Mouse (Mus musculus) kidney, embryonic 14.5 days (tissue): ENCODE measurements around the gene Tfap2a. TPM values are rescaled to one million over a fixed set of nuclear protein-coding genes. Genes with fewer than 3 reads are reported as not detected.

Source experiments
- ATAC-seq: fragments of 200-750 bp; cut with Nextera tagmentation; 2 replicates; pipeline ENCODE4 v1.8.0; 2017; ENCODE audit warnings: moderate number of reproducible peaks, mild to moderate bottlenecking, moderate TSS enrichment, moderate library complexity; ENCODE audit not compliant: low FRiP score, low TSS enrichment
- H3K27ac ChIP-seq: fragments of 300-500 bp; sonication (generic); 2 replicates; pipeline ENCODE4 v1.5.1; 2014; ENCODE audit warnings: low read depth, mild to moderate bottlenecking, low read length, moderate library complexity, mixed read lengths
- H3K27me3 ChIP-seq: fragments of 300-500 bp; sonication (generic); 2 replicates; pipeline ENCODE4 v1.6.1; 2014; ENCODE audit warnings: mild to moderate bottlenecking, low read length; ENCODE audit not compliant: control insufficient read depth, insufficient read depth
- H3K36me3 ChIP-seq: fragments of 300-500 bp; sonication (generic); 2 replicates; pipeline ENCODE4 v1.6.1; 2014; ENCODE audit warnings: low read length, mixed read lengths; ENCODE audit not compliant: control insufficient read depth, insufficient read depth
- H3K4me1 ChIP-seq: fragments of 300-500 bp; sonication (generic); 2 replicates; pipeline ENCODE4 v1.6.1; 2014; ENCODE audit warnings: low read length, mixed read lengths; ENCODE audit not compliant: control insufficient read depth, insufficient read depth
- H3K4me2 ChIP-seq: fragments of 300-500 bp; sonication (generic); replicated peaks from 2 replicates; pipeline ENCODE4 v1.6.1; 2014; ENCODE audit warnings: low read depth, mild to moderate bottlenecking, low read length
- H3K4me3 ChIP-seq: fragments of 300-500 bp; sonication (generic); 2 replicates; pipeline ENCODE4 v1.5.1; 2014; ENCODE audit warnings: mild to moderate bottlenecking, low read length
- H3K9ac ChIP-seq: fragments of 300-500 bp; sonication (generic); 2 replicates; pipeline ENCODE4 v1.6.1; 2014; ENCODE audit warnings: low read depth, mild to moderate bottlenecking, low read length, moderate library complexity
- H3K9me3 ChIP-seq: fragments of 300-500 bp; sonication (generic); 2 replicates; pipeline ENCODE4 v1.6.1; 2016; ENCODE audit warnings: low read length; ENCODE audit not compliant: control insufficient read depth
- WGBS: fragments of 180-500 bp; shearing (Covaris S2); extraction: QIAGEN DNeasy Blood & Tissue Kit; methylation state at CpG from one replicate; pipeline ENCODE4 v1.1.7; 2014; 5-methylcytosine and 5-hydroxymethylcytosine counted together
- polyA plus RNA-seq: library from polyadenylated mRNA; unstranded; fragments of >200 nt; fragmentation: Nextera tagmentation; extraction: Ambion mirVana; gene quantifications from 2 replicates; pipeline ENCODE4 v1.2.1, GENCODE M21; 2014

Tfap2a gene
- polyA plus RNA-seq, 1 experiment from 2014 or later: 4.8 TPM

DNA sequence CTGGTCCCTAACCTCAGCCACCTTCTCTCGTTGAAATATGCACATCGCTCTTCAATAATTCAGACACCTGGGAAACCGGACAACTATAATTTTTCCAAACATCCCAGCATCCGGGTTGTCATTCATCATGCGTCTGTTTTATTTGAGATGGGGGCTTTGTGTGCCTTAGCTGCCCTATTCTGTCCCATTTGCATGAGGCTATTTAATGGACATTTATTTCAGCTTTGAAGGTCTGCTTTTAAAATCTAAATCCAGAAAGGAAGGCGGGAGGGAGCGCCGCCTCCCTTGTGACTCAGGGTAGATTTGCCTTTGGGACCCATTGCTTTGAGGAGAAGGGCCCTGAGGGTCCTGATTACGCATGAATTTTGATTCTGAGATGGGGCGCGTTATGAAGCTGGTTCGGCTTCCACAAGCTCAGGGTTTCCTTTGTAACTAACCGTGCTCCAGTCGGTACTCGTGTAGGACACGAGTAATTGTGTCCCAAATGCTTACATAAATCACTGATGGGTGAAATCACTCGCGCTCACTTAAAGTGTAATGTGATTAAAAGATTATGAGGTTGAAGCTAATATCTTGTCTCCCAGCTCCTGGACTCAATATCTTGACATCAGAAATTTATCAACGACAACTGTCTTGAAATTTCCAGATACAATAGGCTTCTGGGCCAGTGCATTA lies 34.9 kb downstream of the Tfap2a start:
- Histone ChIP-seq H3K36me3 (no peaks in the 10 kb centered on the region), H3K4me2 (no peak overlapping the region), H3K9ac (no peak overlapping the region), H3K9me3 (no peaks in the 10 kb centered on the region), H3K27me3 (peaks cover 77% of the 10 kb centered on the region), H3K27ac (no peak overlapping the region), H3K4me1 (peaks cover 8% of the 10 kb centered on the region), H3K4me3 (0 out of 2 replicates have a peak overlapping the region, but pooled peaks have one; percentile 20)
- WGBS: under 1% methylated on average over 19 of the region's 19 CpGs
- no peak for ATAC-seq

DNA sequence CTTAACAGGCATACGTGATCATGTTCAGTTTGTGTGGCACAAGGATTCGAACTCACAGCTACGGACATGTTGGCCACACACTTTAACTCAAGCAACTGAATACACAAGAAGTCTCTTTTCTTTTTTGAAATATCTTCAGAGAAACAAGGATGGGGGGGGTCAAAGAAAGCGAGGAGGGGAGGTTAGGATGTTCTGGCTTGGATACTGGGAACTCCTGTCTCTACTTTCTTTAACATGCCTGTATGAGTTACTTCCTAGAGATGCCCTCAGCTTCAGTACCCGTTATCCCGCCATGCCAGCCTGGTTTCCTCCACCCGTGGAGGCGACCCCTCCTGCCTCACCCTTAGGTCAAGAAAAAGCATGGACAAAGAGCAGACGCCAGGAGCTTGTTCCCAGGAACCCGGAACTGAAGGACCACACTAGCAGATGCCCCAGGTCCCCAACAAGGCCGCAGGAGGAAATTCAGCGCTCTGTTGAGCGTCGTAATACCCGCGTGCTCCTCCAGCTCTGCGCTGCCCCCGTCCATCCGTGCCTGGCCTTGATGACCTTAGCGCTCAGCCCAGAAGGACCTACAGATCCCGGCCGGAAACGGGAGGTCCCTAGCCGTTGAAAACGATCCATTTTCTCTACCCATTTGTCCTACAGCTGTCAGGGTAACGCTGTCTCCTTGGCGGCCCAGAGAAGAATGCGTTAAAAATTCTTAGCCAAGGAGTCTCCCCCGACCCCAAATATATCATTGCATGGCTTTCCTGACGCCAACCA lies 35.6 kb downstream of the Tfap2a start:
- ATAC-seq: no peak
- H3K4me1 ChIP-seq: peaks cover 8% of the 10 kb centered on the region

GRCm38 (mm10) chr13:40701691-40702090 lies 36.5 kb downstream of the Tfap2a start:
- ATAC-seq: no peak
- Histone ChIP-seq H3K9ac (no peak overlapping the region), H3K27me3 (peaks cover 62% of the 10 kb centered on the region), H3K36me3 (no peaks in the 10 kb centered on the region), H3K9me3 (no peaks in the 10 kb centered on the region), H3K4me2 (no peak overlapping the region), H3K4me3 (no peak overlapping the region), H3K27ac (no peak overlapping the region), H3K4me1 (peaks cover 8% of the 10 kb centered on the region)
- WGBS: 7% methylated on average over 12 of the region's 12 CpGs

More for the DNA sequence above, 35.6 kb downstream of the Tfap2a start:
- no peak overlapping the region for H3K4me2 ChIP-seq
- H3K4me3 ChIP-seq: no peak overlapping the region
- H3K9ac ChIP-seq: no peak overlapping the region
- no peak overlapping the region for H3K27ac ChIP-seq
- no peaks in the 10 kb centered on the region for H3K36me3 ChIP-seq
- WGBS: 6% methylated on average over 30 of the region's 30 CpGs
- peaks cover 70% of the 10 kb centered on the region for H3K27me3 ChIP-seq
- H3K9me3 ChIP-seq: no peaks in the 10 kb centered on the region

DNA sequence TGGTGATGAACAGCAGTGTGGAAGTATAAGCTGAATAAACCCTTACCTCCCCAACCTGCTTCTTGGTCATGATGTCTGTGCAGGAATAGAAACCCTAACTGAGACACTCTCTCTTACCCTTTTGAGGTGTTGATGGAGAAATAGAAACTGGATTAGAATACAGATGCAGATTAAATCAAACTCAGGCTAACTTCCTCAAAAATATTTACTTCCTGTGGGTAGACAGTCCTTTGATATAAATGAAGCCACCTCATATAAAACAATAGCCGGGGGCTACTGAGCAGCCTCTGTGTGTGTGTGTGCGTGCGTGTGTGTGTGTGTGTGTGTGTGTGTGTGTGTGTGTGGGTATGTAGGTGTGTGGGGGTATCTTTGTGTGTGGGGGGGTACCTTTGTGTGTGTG lies 52.4 kb downstream of the Tfap2a start:
- no peaks in the 10 kb centered on the region for H3K4me1 ChIP-seq
- H3K9me3 ChIP-seq: no peaks in the 10 kb centered on the region
- no peaks in the 10 kb centered on the region for H3K27me3 ChIP-seq
- 83% methylated on average over 3 of the region's 3 CpGs for WGBS
- H3K36me3 ChIP-seq: no peaks in the 10 kb centered on the region
- no peak overlapping the region for H3K4me3 ChIP-seq
- no peak for ATAC-seq
- H3K4me2 ChIP-seq: no peak overlapping the region
- H3K9ac ChIP-seq: no peak overlapping the region
- no peak overlapping the region for H3K27ac ChIP-seq

DNA sequence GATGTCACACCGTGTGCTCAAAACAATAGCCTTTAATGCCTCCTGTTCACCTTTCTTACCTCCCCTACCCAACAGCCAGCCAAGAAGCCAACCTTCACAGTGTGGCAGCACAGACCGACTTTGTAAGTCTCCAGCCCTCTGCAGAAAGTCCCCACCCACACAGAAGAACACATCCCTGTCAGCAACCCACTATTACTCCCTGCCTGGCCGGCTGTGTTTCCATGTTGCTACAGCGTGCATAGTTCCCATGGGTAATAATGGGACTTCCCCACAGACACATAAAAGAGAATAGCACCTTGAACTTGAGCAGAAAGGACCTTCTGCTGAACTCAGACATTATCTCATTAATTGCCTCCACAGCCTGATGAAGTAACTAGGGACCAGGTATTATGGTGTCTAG lies 61.4 kb downstream of the Tfap2a start:
- H3K9me3 ChIP-seq: no peaks in the 10 kb centered on the region
- H3K4me3 ChIP-seq: no peak overlapping the region
- no peaks in the 10 kb centered on the region for H3K27me3 ChIP-seq
- no peak overlapping the region for H3K4me2 ChIP-seq
- no peak overlapping the region for H3K27ac ChIP-seq
- 49% methylated on average over 4 of the region's 4 CpGs for WGBS
- H3K9ac ChIP-seq: no peak overlapping the region
- no peaks in the 10 kb centered on the region for H3K4me1 ChIP-seq
- ATAC-seq: no peak
- H3K36me3 ChIP-seq: no peaks in the 10 kb centered on the region

Other genes starting within 250 kb of the Tfap2a start
- 3.4 and 6.9 TPM in 2 replicates for gene Gcnt2, start 121.4 kb upstream of the Tfap2a start, polyA plus RNA-seq